Mouse (Mus musculus) megakaryocyte, embryonic 14.5 days (primary cell): ENCODE results near the gene Srm.

ENCODE experiments used
- FLI1 ChIP-seq: IDR thresholded peaks from 2 replicates; pipeline ENCODE4 v1.6.1; 2012; ENCODE audit warnings: low read length, inconsistent platforms, mixed read lengths
- GATA1 ChIP-seq: IDR thresholded peaks from 3 replicates; pipeline ENCODE4 v1.6.1; 2012; ENCODE audit warnings: mixed read lengths, low read length, inconsistent platforms, borderline replicate concordance

DNA sequence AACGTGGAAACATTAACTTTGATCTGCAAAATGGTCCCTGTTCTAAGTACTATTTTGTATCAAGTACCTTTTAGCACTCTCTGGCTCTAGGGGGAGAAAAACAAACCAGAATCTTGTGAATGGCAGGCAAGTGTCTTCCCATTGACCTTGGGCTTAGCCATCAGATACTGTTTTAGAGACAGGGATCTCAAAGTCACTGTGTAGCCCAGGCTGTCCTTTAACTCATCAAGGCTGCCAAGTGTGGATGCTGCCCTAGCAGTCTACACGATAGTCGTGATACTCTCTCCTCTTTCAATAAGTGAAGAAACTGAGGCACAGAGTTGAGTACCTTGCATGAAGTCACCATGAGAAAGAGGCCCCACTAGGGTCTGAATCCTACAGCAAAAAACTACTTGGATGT lies 35.9 kb downstream of the Srm start:
- TF ChIP-seq GATA1 (no peak), FLI1 (no peak)
